Mouse (Mus musculus) embryo, embryonic 10.5 days (tissue): Measurements from ENCODE around the gene Rimklb.
"Not testable (repeated sequence)": the region's sequence is repeated elsewhere in the genome, so short reads cannot be mapped to it uniquely, and the experiment has no call there.

Source experiments
- DNase-seq: peaks from one replicate; pipeline ENCODE4 v3.0.0-alpha.2; 2015; ENCODE audit warnings: low spot score

Gene Rimklb

GRCm38 (mm10) chr6:122495082-122495881 lies 3.3 kb downstream of the Rimklb start:
- DNase-seq, result peak; percentile 79

GRCm38 (mm10) chr6:122493799-122494472 lies 4.6 kb downstream of the Rimklb start:
- DNase-seq, result peak; percentile 51

DNA sequence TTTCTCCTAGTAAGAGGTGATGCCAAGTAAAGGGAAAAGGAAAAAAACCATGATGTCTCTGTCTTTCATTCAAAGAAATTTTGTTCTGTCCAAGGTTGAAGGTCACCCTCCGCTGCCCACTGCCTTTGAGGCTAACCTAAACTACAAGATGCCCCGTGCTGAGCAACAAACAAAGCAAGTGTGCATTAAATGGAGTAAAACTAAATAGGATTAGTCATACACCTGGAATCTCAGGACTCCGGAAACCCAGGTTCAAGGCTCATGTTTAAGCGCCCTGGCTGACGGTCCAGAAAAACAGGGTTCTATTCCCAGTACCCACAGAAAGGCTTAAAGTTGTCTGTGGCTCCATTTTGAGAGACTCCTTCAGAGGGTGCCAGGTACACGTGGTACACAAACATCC lies 6.1 kb downstream of the Rimklb start:
- DNase-seq, result peak; percentile 29

GRCm38 (mm10) chr6:122491557-122491956 lies 7.0 kb downstream of the Rimklb start:
- peak; percentile 98 for DNase-seq

DNA sequence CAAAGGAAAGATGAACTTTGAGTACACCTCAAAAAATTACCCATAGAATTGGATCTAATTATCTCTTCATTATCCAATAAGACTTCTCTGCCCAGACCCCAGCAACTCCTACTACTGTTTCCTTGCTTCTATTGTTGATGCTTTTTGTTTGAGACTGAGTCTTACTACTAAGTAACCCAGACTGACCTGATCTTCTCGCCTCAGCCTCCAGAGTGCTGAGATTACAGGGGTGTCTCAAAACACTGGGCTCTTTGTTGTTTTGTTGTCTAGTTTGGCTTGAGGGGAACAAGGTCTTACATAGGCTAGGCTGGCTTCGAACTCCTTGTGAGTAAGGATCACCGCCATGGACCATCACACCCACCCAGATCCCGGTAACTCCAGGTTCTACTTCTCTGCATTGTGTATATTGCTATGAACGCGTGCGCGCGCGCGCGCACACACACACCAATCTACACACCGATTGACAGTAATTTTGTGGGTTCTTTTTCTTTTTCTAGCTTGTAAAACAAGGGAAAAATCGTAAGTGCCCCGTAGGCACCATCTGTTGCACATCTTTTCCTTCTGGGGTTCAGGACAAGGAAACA lies 7.5 kb downstream of the Rimklb start:
- DNase-seq, result peak; percentile 54

GRCm38 (mm10) chr6:122486297-122487117 lies 12.1 kb downstream of the Rimklb start:
- DNase-seq, result peak; percentile 91

- peak; percentile 58 for DNase-seq
These were observed 12.9 kb downstream of the Rimklb start for GRCm38 (mm10) chr6:122485401-122486296.

DNA sequence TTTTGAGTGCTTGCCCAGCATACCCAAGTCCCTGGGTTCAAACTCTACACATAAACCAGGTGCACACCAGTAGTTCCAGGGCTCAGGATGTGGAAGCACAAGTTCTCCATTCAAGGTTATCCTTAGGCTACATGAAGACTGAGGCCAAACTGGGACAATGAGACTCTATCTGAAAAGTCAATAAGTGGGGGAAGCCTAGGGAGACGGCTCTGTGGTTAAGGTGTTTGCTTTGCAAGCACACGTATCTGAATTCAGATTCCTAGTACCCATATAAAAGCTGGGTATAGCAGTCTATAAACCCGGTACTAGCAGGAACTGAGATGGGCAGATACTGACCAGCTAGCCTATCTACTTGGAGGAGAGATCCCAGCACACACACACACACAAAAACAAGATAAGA lies 20.5 kb downstream of the Rimklb start:
- no peak for DNase-seq

GRCm38 (mm10) chr6:122471461-122471860 lies 27.1 kb downstream of the Rimklb start:
- not testable (repeated sequence) for DNase-seq

DNA sequence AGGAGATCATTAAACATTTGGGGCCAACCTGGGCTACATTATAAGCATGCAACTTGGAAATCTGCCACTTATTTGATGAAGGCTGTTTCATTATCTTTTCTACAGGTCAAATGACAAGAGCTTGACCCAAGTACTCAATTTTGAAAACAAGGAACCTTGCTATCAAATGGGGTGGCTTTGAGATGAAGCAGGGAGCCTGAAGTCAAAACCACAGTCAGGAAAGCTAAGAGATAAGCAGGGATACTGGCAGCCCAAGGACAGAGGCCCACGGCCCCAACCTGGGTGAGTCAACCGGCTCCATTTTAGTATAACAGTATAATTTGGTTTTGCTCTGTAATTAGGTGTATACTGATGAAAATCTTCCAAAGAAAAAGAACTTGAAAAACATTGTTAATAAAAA lies 28.3 kb downstream of the Rimklb start:
- no peak for DNase-seq

DNA sequence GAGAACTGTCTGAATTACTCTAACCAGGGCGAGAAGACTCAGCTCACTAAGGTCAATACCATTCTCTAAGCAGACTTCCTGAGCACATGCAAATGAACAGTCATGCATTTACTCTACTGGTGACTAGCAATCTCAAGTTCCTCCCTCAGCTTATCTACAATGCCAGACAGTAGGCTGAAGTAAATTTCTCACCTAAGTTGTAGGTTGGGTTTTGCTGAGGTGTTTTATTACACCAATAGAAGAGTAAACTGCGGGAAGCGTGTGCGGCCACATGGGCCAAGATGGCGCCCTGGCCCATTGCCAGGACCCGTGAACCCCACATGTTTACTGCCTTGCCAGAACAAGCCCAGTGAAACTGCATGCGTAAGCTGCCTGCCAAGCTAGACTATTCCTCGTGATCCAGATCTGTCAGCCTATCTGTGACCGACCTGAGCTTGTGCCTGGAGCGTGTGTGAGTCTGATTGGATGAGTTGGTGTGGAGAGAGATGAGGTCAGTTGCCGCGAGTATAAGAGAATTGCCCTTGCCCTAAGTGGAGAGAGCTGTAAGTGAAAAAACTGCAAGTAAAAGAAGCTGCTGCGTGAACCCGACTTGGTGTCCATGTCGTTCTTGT lies 29.4 kb downstream of the Rimklb start:
- DNase-seq, result no peak

DNA sequence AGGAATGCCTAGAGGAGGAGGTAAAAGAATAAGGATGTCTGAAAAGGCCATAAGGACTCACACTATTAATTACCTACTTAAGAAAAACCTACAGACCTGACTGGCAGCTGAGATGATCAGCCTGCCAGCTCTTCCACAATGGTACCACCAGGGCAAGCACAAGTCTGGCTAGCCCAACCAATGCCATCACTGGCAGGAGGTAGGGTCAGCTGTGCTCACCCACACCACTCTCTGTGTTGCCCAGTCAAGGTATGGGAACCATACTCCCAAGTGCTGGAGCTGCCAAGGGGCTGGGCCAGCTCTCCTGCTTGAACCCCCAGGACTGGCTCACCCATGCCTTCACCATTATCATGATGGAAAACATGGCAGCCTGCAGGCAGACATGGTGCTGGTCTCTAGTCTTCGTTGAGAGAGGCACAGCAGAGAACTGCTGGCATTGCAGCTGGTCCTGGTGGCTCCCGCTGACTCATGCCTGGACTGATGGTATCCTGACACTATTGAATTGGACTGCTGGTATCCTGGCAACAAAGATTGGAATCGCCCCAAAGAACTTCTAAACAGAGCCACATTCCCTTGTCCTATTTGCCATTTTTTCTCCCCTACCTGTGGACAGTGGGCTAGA lies 32.4 kb downstream of the Rimklb start:
- DNase-seq, result no peak

DNA sequence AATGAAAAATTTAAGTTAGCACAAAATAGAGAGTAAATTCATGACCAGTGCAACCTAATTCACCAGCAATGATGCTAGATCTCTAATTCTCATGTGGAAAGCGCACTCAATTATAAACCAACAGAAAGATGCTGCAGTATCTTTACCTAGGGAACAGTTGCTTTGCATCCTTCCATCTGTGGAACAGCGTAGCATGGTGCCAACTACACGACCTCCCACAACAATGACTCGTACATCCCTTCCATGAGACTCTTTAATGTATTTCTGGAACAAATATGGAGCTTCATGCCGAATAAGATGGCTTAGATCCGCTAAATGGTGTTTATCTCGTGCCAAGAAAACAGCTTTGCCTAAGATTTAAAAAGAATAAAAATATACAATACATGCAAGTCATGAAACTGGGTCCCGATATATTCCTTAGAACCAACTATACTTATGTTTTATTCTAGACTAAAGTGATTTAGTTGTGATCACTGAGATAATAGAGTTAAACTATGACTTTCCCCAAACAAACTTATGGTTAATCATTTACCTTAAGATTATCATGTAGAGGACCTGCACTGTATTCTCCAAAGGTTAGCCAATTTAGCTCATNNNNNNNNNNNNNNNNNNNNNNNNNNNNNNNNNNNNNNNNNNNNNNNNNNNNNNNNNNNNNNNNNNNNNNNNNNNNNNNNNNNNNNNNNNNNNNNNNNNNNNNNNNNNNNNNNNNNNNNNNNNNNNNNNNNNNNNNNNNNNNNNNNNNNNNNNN lies 39.4 kb downstream of the Rimklb start:
- DNase-seq, result no peak

- no peak for DNase-seq
These were observed 50.7 kb downstream of the Rimklb start for GRCm38 (mm10) chr6:122447848-122448247.

GRCm38 (mm10) chr6:122445215-122445614 lies 53.3 kb downstream of the Rimklb start:
- DNase-seq, result no peak

DNA sequence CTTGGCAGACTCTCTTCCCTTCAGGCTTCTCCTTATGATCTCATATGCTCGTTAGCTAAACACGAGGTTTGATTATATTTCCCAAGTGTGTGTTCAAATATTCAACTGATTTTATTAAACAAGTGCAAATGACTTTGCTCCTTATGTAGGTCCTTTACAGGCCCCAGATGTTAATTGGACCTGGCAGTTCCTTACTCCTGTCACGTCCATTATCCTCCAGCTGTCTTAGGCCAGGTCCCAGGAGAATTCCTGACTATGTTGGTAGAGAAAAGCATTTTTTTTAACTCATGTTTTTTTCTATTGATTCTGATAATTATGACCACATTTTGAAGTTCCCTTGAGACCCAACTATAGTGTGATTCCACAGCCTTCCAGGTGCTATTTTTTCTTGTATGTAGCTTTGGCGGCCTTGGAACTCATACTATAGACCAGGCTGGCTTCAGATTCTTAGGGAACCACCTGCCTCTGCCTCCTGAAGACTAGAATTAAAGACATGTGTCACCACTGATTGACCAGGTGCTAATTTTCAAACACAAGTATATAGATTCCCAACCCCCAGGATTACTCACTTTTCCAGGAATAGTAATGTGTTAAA lies 57.8 kb downstream of the Rimklb start:
- peak; percentile 23 for DNase-seq

GRCm38 (mm10) chr6:122439249-122439648 lies 59.3 kb downstream of the Rimklb start:
- DNase-seq, result no peak

GRCm38 (mm10) chr6:122435270-122435669 lies 63.3 kb downstream of the Rimklb start:
- DNase-seq, result no peak

- DNase-seq, result no peak
These were observed 71.1 kb downstream of the Rimklb start for GRCm38 (mm10) chr6:122427456-122427855.
